Mouse (Mus musculus): ENCODE measurements around the gene Ccdc3. TPM values are rescaled to one million over a fixed set of nuclear protein-coding genes. Genes with fewer than 3 reads are reported as not detected.

The Ccdc3 gene
- polyA plus RNA-seq, 1 experiment from 2014 or later: 10.9 TPM

DNA sequence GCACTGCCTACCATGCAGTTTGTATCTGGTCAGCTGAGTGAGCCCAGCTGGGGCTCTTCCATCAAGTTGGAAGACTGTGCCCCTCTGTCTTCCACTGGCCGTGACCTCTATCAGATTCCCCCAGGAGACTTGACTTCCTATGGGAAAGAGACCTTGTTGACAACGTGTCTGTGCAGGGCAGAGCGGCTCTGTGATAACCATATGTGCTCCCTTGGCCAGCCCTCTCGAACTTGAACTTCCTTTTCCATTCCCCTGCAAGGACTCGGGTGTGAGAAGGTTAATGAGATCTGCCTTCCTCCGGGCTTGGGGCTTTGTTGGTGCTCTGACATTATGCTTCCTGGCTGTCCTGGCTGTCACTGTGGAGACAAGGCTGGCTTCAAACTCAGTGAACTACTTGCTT, 12.1 kb upstream of the Ccdc3 start:
- no peaks in the 10 kb centered on the region for H3K36me3 ChIP-seq
- H3K9me3 ChIP-seq: no peaks in the 10 kb centered on the region
- no peak overlapping the region for H3K4me3 ChIP-seq
- no peak overlapping the region for H3K9ac ChIP-seq
- ATAC-seq (ENCODE audit: low FRiP score, low read depth): no peak
- 45% methylated on average over 6 of the region's 6 CpGs for WGBS
- no peaks in the 10 kb centered on the region for H3K27me3 ChIP-seq (replicated peaks)
- no peak overlapping the region for H3K27ac ChIP-seq
- no peaks in the 10 kb centered on the region for H3K4me1 ChIP-seq
- H3K4me2 ChIP-seq (replicated peaks): no peak overlapping the region

DNA sequence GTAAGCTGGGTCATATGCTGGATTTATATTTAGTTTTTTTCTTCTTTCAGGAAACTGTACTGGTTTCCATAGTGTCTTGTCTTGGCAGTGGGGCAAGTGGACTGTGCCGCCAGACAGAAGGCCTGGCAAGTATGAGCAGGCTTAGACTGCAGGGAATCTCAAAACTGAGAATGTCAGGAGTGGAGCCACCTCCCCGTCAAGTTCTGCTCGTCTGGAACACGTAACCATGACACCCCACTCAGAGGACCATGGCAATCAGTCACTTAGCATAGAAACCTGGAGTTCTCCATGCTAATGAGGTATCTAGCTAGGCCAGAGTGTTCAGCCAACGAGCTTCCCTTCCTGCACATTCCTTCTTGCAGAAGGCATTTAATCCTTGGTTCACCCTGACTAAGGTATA, 10.2 kb upstream of the Ccdc3 start:
- Histone ChIP-seq H3K9ac (no peak overlapping the region), H3K9me3 (no peaks in the 10 kb centered on the region), H3K4me3 (no peak overlapping the region), H3K4me2 (replicated peaks) (no peak overlapping the region), H3K27ac (no peak overlapping the region), H3K36me3 (no peaks in the 10 kb centered on the region), H3K27me3 (replicated peaks) (no peaks in the 10 kb centered on the region), H3K4me1 (no peaks in the 10 kb centered on the region)
- ATAC-seq (ENCODE audit: low FRiP score, low read depth): no peak
- 82% methylated on average over 5 of the region's 5 CpGs for WGBS

DNA sequence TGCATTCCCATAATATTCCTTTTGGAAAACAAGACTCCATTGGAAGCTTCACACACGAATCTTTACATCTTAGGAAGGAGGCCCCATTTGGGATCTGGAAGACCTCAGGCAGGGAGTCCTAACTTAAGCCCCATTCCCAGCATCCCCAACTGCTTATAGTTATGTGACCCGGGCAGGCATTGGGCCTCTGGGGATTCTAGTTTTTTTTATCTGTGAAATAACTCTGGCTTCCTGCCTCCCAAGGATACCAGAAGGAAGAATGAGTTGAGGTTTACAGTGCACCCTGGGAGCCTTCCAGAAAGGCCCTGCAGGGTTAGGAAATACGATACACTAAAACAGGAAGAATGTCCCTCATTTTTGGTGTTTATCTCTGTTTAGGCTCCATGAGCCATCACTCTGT, 8.5 kb upstream of the Ccdc3 start:
- Histone ChIP-seq H3K27ac (no peak overlapping the region), H3K27me3 (replicated peaks) (no peaks in the 10 kb centered on the region), H3K36me3 (no peaks in the 10 kb centered on the region), H3K9me3 (no peaks in the 10 kb centered on the region), H3K4me1 (no peaks in the 10 kb centered on the region), H3K4me2 (replicated peaks) (no peak overlapping the region), H3K9ac (no peak overlapping the region), H3K4me3 (no peak overlapping the region)
- ATAC-seq (ENCODE audit: low FRiP score, low read depth): no peak
- 54% methylated on average over 3 of the region's 3 CpGs for WGBS

DNA sequence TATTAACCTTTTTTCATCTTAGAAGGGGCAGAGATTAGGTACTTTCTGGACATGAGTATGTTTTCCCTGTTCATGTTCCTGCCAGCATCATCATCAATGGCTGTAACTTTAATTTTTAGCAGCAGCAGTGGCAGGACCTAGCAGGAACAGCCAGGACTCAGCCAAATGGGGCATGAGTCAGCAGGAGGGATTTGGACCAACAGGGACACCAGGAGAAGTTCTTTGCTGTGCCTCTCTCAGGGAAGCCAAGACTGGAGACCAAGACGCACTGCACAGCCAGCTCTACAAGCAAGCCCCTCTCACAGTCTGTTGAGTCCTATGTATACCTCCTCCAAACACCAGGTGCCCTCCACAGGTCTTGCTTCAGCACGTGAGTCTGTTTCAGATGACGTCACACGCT, 5.5 kb upstream of the Ccdc3 start:
- no peak for ATAC-seq (ENCODE audit: low FRiP score, low read depth)
- Histone ChIP-seq H3K36me3 (no peaks in the 10 kb centered on the region), H3K9me3 (no peaks in the 10 kb centered on the region), H3K4me3 (no peak overlapping the region), H3K9ac (no peak overlapping the region), H3K27me3 (replicated peaks) (peaks cover 7% of the 10 kb centered on the region), H3K4me2 (replicated peaks) (no peak overlapping the region), H3K4me1 (no peaks in the 10 kb centered on the region), H3K27ac (no peak overlapping the region)
- WGBS: 90% methylated on average over 4 of the region's 4 CpGs

DNA sequence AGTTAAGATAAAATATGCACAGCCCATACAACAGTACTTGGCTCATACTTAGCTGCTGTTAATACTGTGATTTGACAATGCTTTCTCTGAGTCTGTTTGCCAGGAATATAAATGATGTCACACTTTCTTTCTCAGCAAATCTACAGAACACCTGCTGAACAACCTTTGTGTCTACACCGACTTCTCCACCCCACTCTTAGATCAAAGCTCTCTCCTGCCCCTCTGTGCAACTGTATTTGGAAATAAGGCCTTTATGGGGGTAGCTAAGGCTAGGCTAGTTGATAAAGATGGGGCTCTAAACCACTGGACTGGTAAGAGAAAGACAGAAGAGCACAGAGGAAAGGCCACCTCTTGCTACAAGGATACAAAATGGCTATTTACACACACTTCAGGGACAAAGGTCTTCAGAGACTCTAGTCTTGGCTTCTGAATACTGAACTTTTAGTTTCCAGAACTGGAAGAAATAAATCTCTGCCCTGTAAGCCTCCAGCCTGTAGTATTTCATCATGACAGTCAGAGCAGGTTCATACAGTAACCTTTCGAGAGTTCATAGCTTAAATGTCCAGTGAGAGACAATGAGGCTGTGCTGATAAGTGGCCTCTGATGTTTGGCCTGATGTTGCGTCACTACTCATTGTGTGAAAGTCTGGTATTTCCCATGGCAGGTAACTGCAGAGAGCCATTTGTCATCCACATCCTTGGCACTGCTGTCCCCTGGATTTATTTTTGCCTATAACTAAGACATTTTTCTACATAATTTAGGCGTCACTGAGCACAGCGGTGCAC, 2.4 kb upstream of the Ccdc3 start:
- Histone ChIP-seq H3K27ac (no peak overlapping the region), H3K4me3 (no peak overlapping the region), H3K36me3 (no peaks in the 10 kb centered on the region), H3K27me3 (replicated peaks) (peaks cover 27% of the 10 kb centered on the region), H3K9ac (no peak overlapping the region), H3K4me2 (replicated peaks) (no peak overlapping the region), H3K9me3 (no peaks in the 10 kb centered on the region), H3K4me1 (peaks cover 10% of the 10 kb centered on the region)
- WGBS: 81% methylated on average over 5 of the region's 5 CpGs
- ATAC-seq (ENCODE audit: low FRiP score, low read depth): no peak

DNA sequence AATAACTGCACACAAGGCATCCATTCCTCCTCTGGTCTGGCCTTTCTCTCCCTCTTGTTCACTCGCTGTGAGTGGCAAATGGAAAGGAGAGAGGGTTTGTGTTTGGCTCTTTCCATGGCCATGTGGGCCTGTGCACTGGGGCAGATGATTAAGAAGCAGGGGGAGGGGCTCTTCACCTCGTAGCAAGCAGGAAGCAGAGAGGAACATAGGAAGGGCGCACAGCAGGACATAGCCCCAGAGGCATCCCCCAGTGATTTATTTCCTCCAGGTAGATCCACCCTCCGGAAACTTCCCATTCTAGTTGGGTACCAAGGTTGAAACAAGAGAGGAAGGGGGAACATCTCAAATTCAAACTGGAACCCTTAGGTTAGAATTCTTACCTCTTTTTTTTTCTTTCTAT, 2.4 kb downstream of the Ccdc3 start:
- no peak overlapping the region for H3K4me2 ChIP-seq (replicated peaks)
- no peak overlapping the region for H3K4me3 ChIP-seq
- no peak overlapping the region for H3K27ac ChIP-seq
- H3K27me3 ChIP-seq (replicated peaks): peaks cover 30% of the 10 kb centered on the region
- peak; percentile 29; the same call in 1 of the 2 replicates for ATAC-seq (ENCODE audit: low FRiP score, low read depth)
- 39% methylated on average over 4 of the region's 4 CpGs for WGBS
- H3K9me3 ChIP-seq: no peaks in the 10 kb centered on the region
- peaks cover 10% of the 10 kb centered on the region for H3K4me1 ChIP-seq
- no peaks in the 10 kb centered on the region for H3K36me3 ChIP-seq
- H3K9ac ChIP-seq: no peak overlapping the region

DNA sequence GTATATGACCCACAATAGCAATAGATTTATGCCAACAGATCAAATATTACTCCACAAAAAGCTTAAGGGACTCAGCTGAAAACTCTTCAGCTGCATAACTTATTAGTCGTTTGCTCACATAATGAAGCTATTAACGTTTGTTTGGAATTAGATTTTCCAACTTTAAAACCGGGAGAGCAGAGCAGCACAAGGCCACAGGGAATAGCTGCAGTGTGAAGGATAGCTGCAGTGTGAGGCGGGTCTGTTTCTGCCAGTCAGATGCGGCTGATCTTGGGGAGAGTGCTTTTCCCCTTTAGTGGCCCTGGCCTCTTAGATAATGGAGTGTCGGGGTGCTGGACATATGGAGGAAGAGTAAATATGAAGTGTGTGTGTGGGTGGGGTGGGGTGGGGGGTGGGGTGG, 6.9 kb downstream of the Ccdc3 start:
- Histone ChIP-seq H3K4me1 (no peaks in the 10 kb centered on the region), H3K36me3 (no peaks in the 10 kb centered on the region), H3K4me2 (replicated peaks) (no peak overlapping the region), H3K9me3 (no peaks in the 10 kb centered on the region), H3K27me3 (replicated peaks) (peaks cover 2% of the 10 kb centered on the region; the same call in 1 of the 2 replicates), H3K4me3 (no peak overlapping the region), H3K9ac (no peak overlapping the region), H3K27ac (no peak overlapping the region)
- ATAC-seq (ENCODE audit: low FRiP score, low read depth): no peak
- WGBS: 72% methylated on average over 6 of the region's 6 CpGs

DNA sequence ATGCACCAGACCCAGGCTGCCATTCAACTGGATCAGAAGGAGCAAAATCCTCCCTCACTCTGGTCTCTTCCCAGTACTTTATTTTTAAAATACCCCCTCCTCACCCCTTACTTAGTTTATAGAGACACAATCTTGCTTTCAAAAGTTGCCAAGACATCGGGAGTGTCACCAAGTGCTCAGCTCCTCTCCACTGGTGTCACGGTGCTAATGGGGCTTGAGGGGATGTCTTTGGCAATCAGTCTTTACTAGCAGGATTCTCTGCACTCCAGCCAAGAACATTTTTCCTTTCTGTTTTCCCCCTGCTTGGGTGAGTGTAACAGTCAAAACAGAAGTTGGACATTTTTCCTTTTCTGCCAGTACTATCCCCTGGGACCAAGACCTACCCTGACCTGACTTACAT, 10.3 kb downstream of the Ccdc3 start:
- no peaks in the 10 kb centered on the region for H3K9me3 ChIP-seq
- ATAC-seq (ENCODE audit: low FRiP score, low read depth): no peak
- no peak overlapping the region for H3K9ac ChIP-seq
- 73% methylated on average over 2 of the region's 2 CpGs for WGBS
- H3K36me3 ChIP-seq: no peaks in the 10 kb centered on the region
- no peaks in the 10 kb centered on the region for H3K4me1 ChIP-seq
- no peak overlapping the region for H3K4me3 ChIP-seq
- no peaks in the 10 kb centered on the region for H3K27me3 ChIP-seq (replicated peaks)
- no peak overlapping the region for H3K27ac ChIP-seq
- no peak overlapping the region for H3K4me2 ChIP-seq (replicated peaks)

DNA sequence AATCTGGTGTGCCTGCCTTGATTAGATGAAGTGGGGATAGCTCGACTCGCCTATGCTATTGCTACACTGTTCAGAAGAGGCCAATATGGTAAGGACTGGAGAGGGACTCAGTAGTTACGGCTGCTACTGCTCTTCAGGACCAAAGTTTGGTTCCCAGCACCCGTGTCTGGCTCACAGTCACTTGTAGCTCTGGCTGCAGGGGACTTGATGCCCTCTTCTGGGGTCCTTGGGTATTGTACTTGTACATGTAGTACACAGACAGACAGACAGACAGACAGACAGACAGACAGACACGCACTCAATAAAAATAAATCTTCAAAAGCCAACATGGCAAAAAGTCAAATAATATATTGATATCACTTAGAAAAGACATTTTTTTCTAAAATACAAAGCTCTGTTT, 17.1 kb downstream of the Ccdc3 start:
- no peak overlapping the region for H3K9ac ChIP-seq
- 88% methylated on average over 5 of the region's 5 CpGs for WGBS

DNA sequence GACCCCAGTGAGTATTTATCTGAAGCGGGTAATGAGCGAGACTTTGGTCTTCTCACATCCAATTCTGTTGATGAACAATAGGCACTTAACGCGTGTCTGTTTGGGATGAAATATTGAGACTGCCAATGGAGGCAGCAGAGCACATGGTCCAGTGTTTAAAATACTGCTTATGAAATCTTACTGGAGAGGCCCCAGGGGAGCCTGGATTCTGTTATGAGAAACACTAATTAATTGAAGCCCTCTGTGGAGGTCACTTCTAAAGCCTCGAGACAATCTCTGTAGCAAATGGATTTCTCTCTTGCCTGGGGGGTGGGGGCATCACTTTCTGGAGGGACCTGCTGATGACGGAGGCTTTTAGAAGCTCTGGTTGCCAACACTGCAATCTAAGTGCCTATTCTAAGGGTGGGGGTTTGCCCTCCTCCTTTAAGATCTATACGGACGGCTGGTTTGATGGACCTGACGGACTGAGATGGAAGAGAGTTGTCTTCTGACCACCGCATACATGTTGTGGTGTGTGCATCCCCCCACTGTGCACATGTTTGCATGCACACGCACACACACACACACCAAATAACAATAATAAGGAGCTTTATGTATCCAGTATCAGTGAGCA, 22.8 kb downstream of the Ccdc3 start:
- Histone ChIP-seq H3K36me3 (no peaks in the 10 kb centered on the region), H3K4me3 (no peak overlapping the region), H3K27ac (no peak overlapping the region), H3K4me1 (peaks cover 9% of the 10 kb centered on the region; the same call in 1 of the 2 replicates), H3K9ac (no peak overlapping the region), H3K9me3 (no peaks in the 10 kb centered on the region), H3K27me3 (replicated peaks) (no peaks in the 10 kb centered on the region), H3K4me2 (replicated peaks) (no peak overlapping the region)
- peak; percentile 53; the same call in 1 of the 2 replicates for ATAC-seq (ENCODE audit: low FRiP score, low read depth)
- 77% methylated on average over 11 of the region's 11 CpGs for WGBS

More for the DNA sequence above, 17.1 kb downstream of the Ccdc3 start:
- no peaks in the 10 kb centered on the region for H3K9me3 ChIP-seq
- no peak overlapping the region for H3K4me2 ChIP-seq (replicated peaks)
- H3K27me3 ChIP-seq (replicated peaks): no peaks in the 10 kb centered on the region
- ATAC-seq (ENCODE audit: low FRiP score, low read depth): no peak
- H3K36me3 ChIP-seq: no peaks in the 10 kb centered on the region
- H3K4me1 ChIP-seq: no peaks in the 10 kb centered on the region; the same call in 1 of the 2 replicates
- no peak overlapping the region for H3K27ac ChIP-seq
- no peak overlapping the region for H3K4me3 ChIP-seq

DNA sequence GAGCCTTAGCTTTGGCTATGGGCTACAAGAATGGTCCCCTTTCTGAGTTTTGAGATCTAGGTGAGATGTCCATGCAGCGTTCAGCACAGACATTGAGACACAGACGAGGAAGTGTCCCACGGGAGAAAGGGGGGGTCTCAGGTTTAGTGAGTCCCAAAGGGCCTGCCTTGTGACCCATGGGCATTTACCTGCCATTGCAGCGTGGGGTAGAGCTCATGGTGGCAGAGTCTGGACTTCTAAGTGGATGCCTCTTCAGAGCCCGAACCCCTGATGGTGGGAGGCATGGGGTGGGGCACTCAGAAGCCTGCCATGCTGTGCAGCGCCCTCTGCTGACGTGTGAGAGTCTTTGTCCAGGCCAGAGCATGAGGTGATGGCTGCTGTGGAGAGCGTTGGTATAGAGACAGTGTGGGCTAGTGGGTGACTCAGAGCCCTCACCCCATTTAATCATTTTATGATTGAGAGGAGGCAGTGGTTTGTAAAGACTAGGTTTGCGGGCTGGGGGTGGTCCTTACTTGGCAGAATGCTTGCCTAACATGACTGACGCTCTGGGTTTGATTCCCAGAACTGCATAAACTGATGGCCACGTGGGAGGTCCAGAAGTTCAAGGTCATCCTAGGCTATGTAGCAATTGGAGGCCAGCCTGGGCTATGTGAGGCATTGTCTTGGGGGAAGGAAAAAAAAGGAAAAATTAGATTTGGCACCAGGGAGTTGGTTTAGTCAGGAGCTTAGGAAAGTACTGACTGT, 23.6 kb downstream of the Ccdc3 start:
- H3K27ac ChIP-seq: no peak overlapping the region
- WGBS: 73% methylated on average over 11 of the region's 11 CpGs
- no peak overlapping the region for H3K4me2 ChIP-seq (replicated peaks)
- no peaks in the 10 kb centered on the region for H3K27me3 ChIP-seq (replicated peaks)
- H3K36me3 ChIP-seq: no peaks in the 10 kb centered on the region
- peaks cover 9% of the 10 kb centered on the region; the same call in 1 of the 2 replicates for H3K4me1 ChIP-seq
- peak; percentile 26; the same call in 1 of the 2 replicates for ATAC-seq (ENCODE audit: low FRiP score, low read depth)
- H3K9ac ChIP-seq: no peak overlapping the region
- no peaks in the 10 kb centered on the region for H3K9me3 ChIP-seq
- no peak overlapping the region for H3K4me3 ChIP-seq

DNA sequence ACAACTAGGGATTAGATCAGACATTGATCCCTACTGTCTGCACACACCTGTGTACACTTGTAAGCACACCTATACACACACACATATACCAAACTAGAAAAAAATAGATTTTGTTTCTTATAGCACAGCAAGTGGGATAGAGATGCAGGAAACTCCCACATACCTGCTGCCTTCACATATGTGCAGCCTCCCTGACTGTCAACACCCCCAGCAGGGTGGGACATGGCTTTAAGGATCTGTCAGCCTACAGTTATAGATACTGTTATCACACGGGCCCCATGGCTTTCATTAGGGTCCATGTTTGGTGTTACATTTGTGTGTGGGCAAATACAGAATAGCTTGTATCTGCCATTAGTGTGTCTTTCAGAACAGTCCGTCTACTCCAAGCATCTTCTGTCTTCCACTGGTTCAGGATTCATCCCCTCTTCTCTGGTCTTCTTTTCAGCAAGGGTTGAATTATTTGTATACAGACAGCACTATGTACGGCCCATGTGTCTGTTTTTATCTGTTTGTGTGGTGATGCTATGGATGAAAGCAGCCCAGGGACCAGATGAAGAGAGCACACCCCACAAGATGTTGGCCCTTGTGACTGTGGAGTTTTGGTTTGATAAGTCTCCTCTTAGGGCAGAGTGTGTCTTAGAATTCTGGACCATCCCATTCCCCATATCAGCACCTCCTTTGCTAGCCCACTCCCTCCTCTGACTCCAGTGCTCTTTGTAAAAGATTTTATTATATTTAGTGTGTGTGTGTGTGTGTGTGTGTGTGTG, 24.5 kb downstream of the Ccdc3 start:
- no peak overlapping the region for H3K9ac ChIP-seq
- H3K36me3 ChIP-seq: no peaks in the 10 kb centered on the region
- H3K27ac ChIP-seq: no peak overlapping the region
- WGBS: 86% methylated on average over 3 of the region's 3 CpGs
- no peak overlapping the region for H3K4me3 ChIP-seq
- no peaks in the 10 kb centered on the region for H3K27me3 ChIP-seq (replicated peaks)
- no peak for ATAC-seq (ENCODE audit: low FRiP score, low read depth)
- peaks cover 9% of the 10 kb centered on the region; the same call in 1 of the 2 replicates for H3K4me1 ChIP-seq
- no peak overlapping the region for H3K4me2 ChIP-seq (replicated peaks)
- no peaks in the 10 kb centered on the region for H3K9me3 ChIP-seq
